Mouse (Mus musculus): ENCODE results near the gene Mtfmt. TPM values are rescaled to one million over a fixed set of nuclear protein-coding genes. Genes with fewer than 3 reads are reported as not detected.

Gene Mtfmt
- polyA plus RNA-seq, 1 experiment: not detected

DNA sequence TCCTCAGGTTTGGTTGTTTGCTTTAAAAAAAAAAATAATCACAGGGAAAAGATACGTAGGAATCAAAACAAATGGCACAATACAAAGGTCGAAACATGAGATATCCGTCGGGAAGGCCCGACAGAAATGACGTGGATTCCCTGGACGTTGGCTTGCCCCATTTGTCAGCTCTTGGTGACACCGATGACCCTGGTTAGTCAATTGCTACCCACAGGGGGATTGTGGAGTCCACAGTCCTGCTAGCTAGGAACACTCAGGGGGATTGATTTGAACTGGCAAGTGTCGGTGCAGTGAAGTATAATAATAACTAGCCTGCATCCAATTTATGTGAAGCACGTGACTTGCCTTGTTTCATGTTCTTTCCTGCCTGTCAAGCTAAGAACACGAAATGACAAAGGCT, 32.1 kb downstream of the Mtfmt start:
- Histone ChIP-seq H3K4me1 (ENCODE audit: control insufficient read depth, insufficient read depth, low read length) (no peaks in the 10 kb centered on the region), H3K27ac (ENCODE audit: insufficient read depth, low read depth, low read length) (no peak overlapping the region), H3K4me3 (ENCODE audit: insufficient read depth, low read depth, low read length) (no peak overlapping the region)
- TF ChIP-seq POLR2A (IDR thresholded peaks at IDR 0.05; ENCODE audit: insufficient read depth, low read depth, low read length) (no peak), CTCF (IDR thresholded peaks at IDR 0.05; ENCODE audit: insufficient read depth, low read depth, low read length) (no peak)
- WGBS: 75% methylated on average over 11 of the region's 11 CpGs

DNA sequence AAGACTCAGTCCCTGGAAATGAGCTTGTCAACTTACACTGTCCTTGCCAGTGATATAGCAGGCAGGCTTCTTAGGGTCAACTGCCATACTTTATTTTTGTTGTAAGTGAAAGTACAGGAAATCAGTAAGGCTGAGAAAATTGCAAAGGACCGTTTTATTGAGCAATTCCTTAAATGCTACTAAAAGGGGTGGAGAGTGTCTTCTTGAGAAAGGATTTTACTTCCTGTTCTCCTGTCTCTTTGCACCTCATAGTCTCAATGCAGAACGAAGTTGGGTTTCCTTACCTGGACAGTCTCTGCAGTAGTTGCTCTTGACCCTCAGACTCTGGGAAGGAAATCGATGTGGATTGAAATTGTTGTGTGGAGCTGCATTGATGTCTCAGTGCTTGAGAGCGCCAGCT, 37.2 kb downstream of the Mtfmt start:
- no peak overlapping the region for H3K4me3 ChIP-seq (ENCODE audit: insufficient read depth, low read depth, low read length)
- WGBS: 88% methylated on average over 4 of the region's 4 CpGs
- no peaks in the 10 kb centered on the region for H3K4me1 ChIP-seq (ENCODE audit: control insufficient read depth, insufficient read depth, low read length)
- no peak overlapping the region for H3K27ac ChIP-seq (ENCODE audit: insufficient read depth, low read depth, low read length)
- no peak for TF ChIP-seq POLR2A (IDR thresholded peaks at IDR 0.05; ENCODE audit: insufficient read depth, low read depth, low read length)
- TF ChIP-seq CTCF (IDR thresholded peaks at IDR 0.05; ENCODE audit: insufficient read depth, low read depth, low read length): no peak

DNA sequence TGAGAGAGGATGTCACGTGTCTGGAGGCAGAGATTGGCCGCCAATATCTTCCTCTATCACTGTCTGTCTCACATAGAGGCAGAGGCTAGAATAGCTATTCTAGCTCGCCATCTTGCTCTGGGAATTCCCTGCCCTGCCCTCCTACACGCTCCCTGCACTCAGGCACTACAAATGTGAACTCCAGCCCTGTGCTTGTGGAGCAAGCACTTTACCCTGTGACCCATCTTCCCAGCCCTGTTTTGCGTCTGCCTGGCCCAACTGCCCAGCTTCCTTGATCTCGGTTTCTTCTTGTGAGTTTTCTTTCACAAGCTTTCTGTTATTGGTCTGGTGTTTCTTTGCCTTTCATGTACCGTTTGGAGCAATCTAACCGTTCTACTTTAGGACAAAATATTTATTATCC, 43.6 kb downstream of the Mtfmt start:
- H3K4me3 ChIP-seq (ENCODE audit: insufficient read depth, low read depth, low read length): no peak overlapping the region
- TF ChIP-seq POLR2A (IDR thresholded peaks at IDR 0.05; ENCODE audit: insufficient read depth, low read depth, low read length) (no peak), CTCF (IDR thresholded peaks at IDR 0.05; ENCODE audit: insufficient read depth, low read depth, low read length) (no peak)
- WGBS: 87% methylated on average over 8 of the region's 8 CpGs
- H3K4me1 ChIP-seq (ENCODE audit: control insufficient read depth, insufficient read depth, low read length): no peaks in the 10 kb centered on the region
- H3K27ac ChIP-seq (ENCODE audit: insufficient read depth, low read depth, low read length): no peak overlapping the region

DNA sequence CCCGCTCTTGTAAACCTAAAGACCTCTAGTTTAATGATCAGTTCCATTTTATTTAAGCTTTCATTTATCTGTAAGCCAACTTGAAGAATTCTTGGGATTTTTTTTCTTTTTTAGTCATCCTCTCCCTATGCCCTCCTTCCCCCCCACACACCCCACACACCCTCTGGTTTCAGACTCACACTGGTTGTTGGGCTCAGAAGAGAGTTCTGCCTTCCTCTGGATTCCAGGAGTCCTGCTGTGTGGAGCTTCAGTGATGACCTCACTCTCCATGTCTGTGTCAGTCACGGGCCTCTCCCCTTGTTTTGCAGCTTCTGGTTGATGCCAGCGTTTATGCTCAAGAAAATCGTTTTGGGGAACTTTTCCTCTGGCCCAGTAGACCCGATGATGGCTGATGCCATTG, 44.5 kb downstream of the Mtfmt start:
- no peak overlapping the region for H3K27ac ChIP-seq (ENCODE audit: insufficient read depth, low read depth, low read length)
- no peaks in the 10 kb centered on the region for H3K4me1 ChIP-seq (ENCODE audit: control insufficient read depth, insufficient read depth, low read length)
- TF ChIP-seq POLR2A (IDR thresholded peaks at IDR 0.05; ENCODE audit: insufficient read depth, low read depth, low read length) (no peak), CTCF (IDR thresholded peaks at IDR 0.05; ENCODE audit: insufficient read depth, low read depth, low read length) (no peak)
- no peak overlapping the region for H3K4me3 ChIP-seq (ENCODE audit: insufficient read depth, low read depth, low read length)
- WGBS: 86% methylated on average over 5 of the region's 5 CpGs

DNA sequence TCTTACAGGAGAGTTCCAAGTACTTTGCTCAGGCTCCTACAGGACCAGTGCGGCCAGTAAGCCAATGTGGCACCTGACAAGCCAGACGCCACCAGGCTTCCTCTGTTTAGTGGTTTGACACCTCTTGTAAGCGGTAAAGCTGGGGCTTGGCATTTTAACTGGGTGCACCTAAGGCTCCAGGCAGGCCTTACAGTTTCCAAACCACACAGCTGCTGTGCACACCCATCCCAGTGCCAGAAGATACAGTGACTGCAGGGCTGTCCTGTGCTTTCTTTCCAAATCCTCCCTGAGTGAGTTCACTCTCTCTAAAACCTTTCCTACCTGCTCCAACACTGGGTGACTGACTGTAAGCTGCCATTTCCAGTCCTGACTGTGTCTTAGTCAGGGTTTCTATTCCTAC, 55.9 kb downstream of the Mtfmt start:
- 97% methylated on average over 3 of the region's 3 CpGs for WGBS

DNA sequence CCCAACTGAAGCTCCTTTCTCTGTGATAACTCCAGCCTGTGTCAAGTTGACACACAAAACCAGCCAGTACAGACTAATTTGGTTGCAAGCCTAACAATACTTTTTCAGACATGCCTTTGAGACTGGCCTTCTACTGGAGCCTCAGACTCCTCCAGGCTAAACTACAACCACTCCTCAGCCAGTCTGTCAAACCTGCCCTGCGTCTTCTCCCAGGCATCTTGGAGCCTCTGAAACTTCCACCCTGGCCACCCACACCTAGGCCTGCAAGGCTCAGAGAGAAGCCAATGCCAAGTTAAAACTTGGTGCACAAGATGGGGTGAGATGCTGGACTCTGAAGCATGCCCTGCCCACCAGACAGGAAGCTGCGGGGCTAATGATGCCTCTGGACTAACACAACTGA, 56.8 kb downstream of the Mtfmt start:
- Histone ChIP-seq H3K27ac (ENCODE audit: insufficient read depth, low read depth, low read length) (no peak overlapping the region), H3K4me3 (ENCODE audit: insufficient read depth, low read depth, low read length) (no peak overlapping the region)
- 92% methylated on average over 2 of the region's 2 CpGs for WGBS

More for the DNA sequence above, 55.9 kb downstream of the Mtfmt start:
- Histone ChIP-seq H3K27ac (ENCODE audit: insufficient read depth, low read depth, low read length) (no peak overlapping the region), H3K4me3 (ENCODE audit: insufficient read depth, low read depth, low read length) (no peak overlapping the region), H3K4me1 (ENCODE audit: control insufficient read depth, insufficient read depth, low read length) (no peaks in the 10 kb centered on the region)
- no peak for TF ChIP-seq POLR2A (IDR thresholded peaks at IDR 0.05; ENCODE audit: insufficient read depth, low read depth, low read length)
- no peak for TF ChIP-seq CTCF (IDR thresholded peaks at IDR 0.05; ENCODE audit: insufficient read depth, low read depth, low read length)

DNA sequence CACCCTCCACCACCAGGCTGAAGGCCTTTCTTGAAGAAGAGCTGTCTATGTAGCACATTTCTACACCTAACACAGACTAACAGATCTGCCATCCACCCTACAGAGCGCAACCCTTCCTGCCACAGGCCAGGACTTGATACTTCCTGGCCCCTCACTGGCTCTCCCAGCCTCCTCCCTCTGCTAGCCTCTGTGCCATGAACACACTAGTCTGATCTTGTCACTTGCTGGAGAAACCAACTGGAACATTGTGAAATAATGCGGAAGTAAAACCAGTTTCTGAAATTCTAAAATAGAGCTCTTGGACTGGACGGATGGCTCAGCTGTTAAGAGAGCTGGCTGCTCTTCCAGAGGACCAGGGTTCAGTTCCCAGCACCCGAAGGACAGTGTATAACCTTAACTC, 57.3 kb downstream of the Mtfmt start:
- H3K27ac ChIP-seq (ENCODE audit: insufficient read depth, low read depth, low read length): no peak overlapping the region
- WGBS: 96% methylated on average over 4 of the region's 4 CpGs
- H3K4me1 ChIP-seq (ENCODE audit: control insufficient read depth, insufficient read depth, low read length): no peaks in the 10 kb centered on the region
- H3K4me3 ChIP-seq (ENCODE audit: insufficient read depth, low read depth, low read length): no peak overlapping the region
- TF ChIP-seq CTCF (IDR thresholded peaks at IDR 0.05; ENCODE audit: insufficient read depth, low read depth, low read length) (no peak), POLR2A (IDR thresholded peaks at IDR 0.05; ENCODE audit: insufficient read depth, low read depth, low read length) (no peak)

More for the DNA sequence above, 56.8 kb downstream of the Mtfmt start:
- no peak for TF ChIP-seq POLR2A (IDR thresholded peaks at IDR 0.05; ENCODE audit: insufficient read depth, low read depth, low read length)
- no peak for TF ChIP-seq CTCF (IDR thresholded peaks at IDR 0.05; ENCODE audit: insufficient read depth, low read depth, low read length)
- no peaks in the 10 kb centered on the region for H3K4me1 ChIP-seq (ENCODE audit: control insufficient read depth, insufficient read depth, low read length)

DNA sequence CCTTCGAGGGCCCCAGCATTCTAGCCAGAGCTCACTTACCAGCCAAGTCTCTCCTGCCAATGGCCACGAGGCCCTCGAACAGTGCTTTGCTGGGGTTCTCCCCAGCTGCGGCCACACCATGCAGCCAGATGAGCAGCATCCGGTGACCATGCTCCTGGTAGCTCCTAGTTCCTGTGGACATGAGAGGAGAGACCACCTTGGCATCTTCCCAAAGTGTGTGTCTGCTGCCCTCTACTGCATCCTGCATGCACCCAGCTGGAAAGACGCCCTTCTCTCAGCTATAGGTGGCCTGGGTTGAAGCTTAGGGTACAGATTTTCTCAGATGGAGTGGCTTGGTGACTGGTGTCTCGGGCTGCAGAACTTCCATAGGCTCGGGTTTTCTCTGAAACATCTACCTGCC, 66.6 kb downstream of the Mtfmt start:
- TF ChIP-seq POLR2A (IDR thresholded peaks at IDR 0.05; ENCODE audit: insufficient read depth, low read depth, low read length): no peak
- no peak for TF ChIP-seq CTCF (IDR thresholded peaks at IDR 0.05; ENCODE audit: insufficient read depth, low read depth, low read length)
- H3K27ac ChIP-seq (ENCODE audit: insufficient read depth, low read depth, low read length): no peak overlapping the region
- peaks cover 6% of the 10 kb centered on the region for H3K4me1 ChIP-seq (ENCODE audit: control insufficient read depth, insufficient read depth, low read length)
- no peak overlapping the region for H3K4me3 ChIP-seq (ENCODE audit: insufficient read depth, low read depth, low read length)
- WGBS: 51% methylated on average over 8 of the region's 8 CpGs

Other genes starting within 250 kb of the Mtfmt start
- not detected in 2 replicates for gene Parp16, start 240.4 kb upstream of the Mtfmt start, polyA plus RNA-seq (2012; ENCODE audit: insufficient read depth, insufficient read length, low replicate concordance, missing spikeins)
- gene Cilp, start 170.6 kb upstream of the Mtfmt start, polyA plus RNA-seq (2012; ENCODE audit: insufficient read depth, insufficient read length, low replicate concordance, missing spikeins): not detected in 2 replicates
- not detected in 2 replicates for gene Clpx, start 141.5 kb upstream of the Mtfmt start, polyA plus RNA-seq (2012; ENCODE audit: insufficient read depth, insufficient read length, low replicate concordance, missing spikeins)
- not detected in 2 replicates for gene Pdcd7, start 89.7 kb upstream of the Mtfmt start, polyA plus RNA-seq (2012; ENCODE audit: insufficient read depth, insufficient read length, low replicate concordance, missing spikeins)
- not detected in 2 replicates for gene Ubap1l, start 74.7 kb upstream of the Mtfmt start, polyA plus RNA-seq (2012; ENCODE audit: insufficient read depth, insufficient read length, low replicate concordance, missing spikeins)
- gene Kbtbd13, start 44.1 kb upstream of the Mtfmt start, polyA plus RNA-seq (2012; ENCODE audit: insufficient read depth, insufficient read length, low replicate concordance, missing spikeins): not detected in 2 replicates
- not detected in 2 replicates for gene Rasl12, start 37.3 kb upstream of the Mtfmt start, polyA plus RNA-seq (2012; ENCODE audit: insufficient read depth, insufficient read length, low replicate concordance, missing spikeins)
- not detected in 2 replicates for gene Slc51b, start 12.8 kb upstream of the Mtfmt start, polyA plus RNA-seq (2012; ENCODE audit: insufficient read depth, insufficient read length, low replicate concordance, missing spikeins)
- gene Spg21, start 25.2 kb downstream of the Mtfmt start, polyA plus RNA-seq (2012; ENCODE audit: insufficient read depth, insufficient read length, low replicate concordance, missing spikeins): not detected in 2 replicates
- gene Ankdd1a, start 84.4 kb downstream of the Mtfmt start, polyA plus RNA-seq (2012; ENCODE audit: insufficient read depth, insufficient read length, low replicate concordance, missing spikeins): not detected in 2 replicates
- not detected in 2 replicates for gene Plekho2, start 144.3 kb downstream of the Mtfmt start, polyA plus RNA-seq (2012; ENCODE audit: insufficient read depth, insufficient read length, low replicate concordance, missing spikeins)
- gene Pif1, start 151.4 kb downstream of the Mtfmt start, polyA plus RNA-seq (2012; ENCODE audit: insufficient read depth, insufficient read length, low replicate concordance, missing spikeins): not detected in 2 replicates
- not detected in 2 replicates for gene Rbpms2, start 193.9 kb downstream of the Mtfmt start, polyA plus RNA-seq (2012; ENCODE audit: insufficient read depth, insufficient read length, low replicate concordance, missing spikeins)
- gene Oaz2, start 232.2 kb downstream of the Mtfmt start, polyA plus RNA-seq (2012; ENCODE audit: insufficient read depth, insufficient read length, low replicate concordance, missing spikeins): not detected in 2 replicates

Measured in olfactory bulb, adult 2 months (tissue).